Mouse (Mus musculus) CH12.LX (cell line): ENCODE measurements at regions not wholly inside any gene's neighbourhood (a gene's known extent, or its start where the extent isn't known, plus 50 kb on each side); places are given as distances from the start of the nearest gene placed in this dataset.

Experiments used
- DNase-seq: peaks from one replicate; pipeline ENCODE4 v3.0.0-alpha.2; 2013; ENCODE audit errors: extremely low read depth
- H3K27ac ChIP-seq: 2 replicates; pipeline ENCODE4 v1.5.1; 2012; ENCODE audit warnings: low read depth, mild to moderate bottlenecking, control low read depth, moderate library complexity; ENCODE audit not compliant: insufficient read depth
- H3K27me3 ChIP-seq: replicated peaks from 2 replicates; pipeline ENCODE3; 2012; ENCODE audit warnings: inconsistent platforms
- H3K36me3 ChIP-seq, 2 experiments: replicated peaks in 1 of 2; 2 replicates each; pipeline versions ENCODE3 to v1.6.1; 2012; ENCODE audit warnings: inconsistent platforms in 1 of 2, low read length in 1 of 2, mild to moderate bottlenecking in 1 of 2, mixed read lengths in 1 of 2, moderate library complexity in 1 of 2; ENCODE audit not compliant: control insufficient read depth in 1 of 2, insufficient read depth in 1 of 2
- H3K4me1 ChIP-seq, 2 experiments: 2 replicates each; pipeline ENCODE4 v1.6.1; 2012; ENCODE audit warnings: inconsistent platforms in 1 of 2, moderate library complexity in 1 of 2; ENCODE audit not compliant: insufficient read depth in 2 of 2, control insufficient read depth in 1 of 2
- H3K4me2 ChIP-seq: 2 replicates; pipeline ENCODE4 v1.6.1; 2012; ENCODE audit warnings: low read depth, mild to moderate bottlenecking, control low read depth; ENCODE audit not compliant: poor library complexity, insufficient read depth, severe bottlenecking
- H3K4me3 ChIP-seq, 3 experiments: fragments of 150-350 bp in 1 of 3; sonication (generic) in 1 of 3; replicated peaks in 1 of 3; 2 replicates each; pipeline versions ENCODE3 to v1.5.1; 2011 to 2012; ENCODE audit warnings: low read depth in 2 of 3, low read length in 2 of 3, mild to moderate bottlenecking in 2 of 3, moderate library complexity in 2 of 3, control low read depth in 1 of 3, improper control_type of control experiment in 1 of 3, inconsistent platforms in 1 of 3, mixed read lengths in 1 of 3; ENCODE audit not compliant: poor library complexity in 1 of 3
- H3K79me2 ChIP-seq: replicated peaks from 2 replicates; pipeline ENCODE4 v1.6.1; 2012; ENCODE audit warnings: mild to moderate bottlenecking, moderate library complexity; ENCODE audit not compliant: control insufficient read depth, poor library complexity, insufficient read depth, severe bottlenecking; ENCODE audit errors: extremely low read depth
- H3K9ac ChIP-seq: 2 replicates; pipeline ENCODE4 v1.6.1; 2012; ENCODE audit warnings: low read depth, mild to moderate bottlenecking, control low read depth, moderate library complexity; ENCODE audit not compliant: insufficient read depth
- H3K9me3 ChIP-seq: replicated peaks from 2 replicates; pipeline ENCODE3; 2012; ENCODE audit warnings: low read length, inconsistent platforms, mixed read lengths
- CTCF ChIP-seq, 2 experiments: IDR thresholded peaks in 1 of 2; conservative IDR thresholded peaks in 1 of 2; 2 replicates each; pipeline ENCODE4 v1.5.1; 2011 to 2012; ENCODE audit warnings: low read depth in 2 of 2, low read length in 2 of 2, improper control_type of control experiment in 1 of 2, inconsistent platforms in 1 of 2, mild to moderate bottlenecking in 1 of 2, moderate library complexity in 1 of 2
- HCFC1 ChIP-seq: IDR thresholded peaks from 2 replicates; pipeline ENCODE4 v1.6.1; 2012; ENCODE audit warnings: low read depth, mild to moderate bottlenecking, inconsistent platforms, low read length, improper control_type of control experiment
- IRF4 ChIP-seq: IDR thresholded peaks from 2 replicates; pipeline ENCODE4 v1.6.1; 2014; ENCODE audit warnings: low read depth, mild to moderate bottlenecking, inconsistent platforms, low read length, improper control_type of control experiment
- KAT2A ChIP-seq: IDR thresholded peaks from 2 replicates; pipeline ENCODE4 v1.6.1; 2012; ENCODE audit warnings: low read length, improper control_type of control experiment, inconsistent platforms; ENCODE audit not compliant: insufficient replicate concordance
- MAFK ChIP-seq: IDR thresholded peaks from 2 replicates; pipeline ENCODE4 v1.6.1; 2011; ENCODE audit warnings: low read length, improper control_type of control experiment; ENCODE audit not compliant: insufficient replicate concordance
- SIN3A ChIP-seq: IDR thresholded peaks from 2 replicates; pipeline ENCODE4 v1.6.1; 2012; ENCODE audit warnings: low read length, improper control_type of control experiment, inconsistent platforms
- SMC3 ChIP-seq: IDR thresholded peaks from 2 replicates; pipeline ENCODE4 v1.6.1; 2011; ENCODE audit warnings: low read depth, low read length, improper control_type of control experiment
- UBTF ChIP-seq: IDR thresholded peaks from 2 replicates; pipeline ENCODE4 v1.6.1; 2012; ENCODE audit warnings: low read depth, mild to moderate bottlenecking, inconsistent platforms, low read length, improper control_type of control experiment, moderate library complexity
- USF1 ChIP-seq: IDR thresholded peaks from 2 replicates; pipeline ENCODE4 v1.6.1; 2014; ENCODE audit warnings: low read depth, mild to moderate bottlenecking, inconsistent platforms, low read length, improper control_type of control experiment
- dilution Hi-C: fragments of 300-500 bp; cut with MboI; formaldehyde crosslinking; loops from 2 replicates; pipeline ENCODE4 v1.14.3; 2020; ENCODE audit warnings: low sequenced_read_pairs; ENCODE audit not compliant: extremely low pct_unique_long_range_greater_than_20kb, extremely low pct_ligation_motif_present
- in situ Hi-C: fragments of 300-500 bp; cut with MboI; formaldehyde crosslinking; loops from 3 replicates; pipeline ENCODE4 v1.14.3; 2019; ENCODE audit warnings: low sequenced_read_pairs, low pct_ligation_motif_present, low pct_unique_long_range_greater_than_20kb, mixed read lengths

- no peak for DNase-seq
- dilution Hi-C loops = no loop called here
These were observed 320.1 kb upstream of the Mpdz start for GRCm38 (mm10) chr4:81762592-81763229.

GRCm38 (mm10) chr4:81757905-81758304 is 315.3 kb upstream of the Mpdz start:
- no peak overlapping the region for H3K27ac ChIP-seq
- H3K9ac ChIP-seq = no peak overlapping the region
- H3K27me3 ChIP-seq = no peaks in the 10 kb centered on the region
- H3K4me1 ChIP-seq = peaks cover 0 to 5% of the 10 kb centered on the region in 2 experiments; a peak in 1 of 4 replicates
- DNase-seq = no peak
- no peak overlapping the region for H3K4me2 ChIP-seq
- H3K79me2 ChIP-seq = no peaks in the 10 kb centered on the region
- TF ChIP-seq CTCF (conservative IDR thresholded peaks at IDR 0.05 in 1 of 2, IDR thresholded peaks at IDR 0.05 in 1 of 2; ENCODE audit: low read depth in 2 of 2, low read length in 2 of 2) (0 out of 4 replicates have a peak, but pooled peaks of 1 of the 2 experiments have one; percentile 7), KAT2A (no peak)
- no peaks in the 10 kb centered on the region for H3K9me3 ChIP-seq
- dilution Hi-C loops (no loop called here), in situ Hi-C loops (no loop called here)
- H3K4me3 ChIP-seq = no peak overlapping the region
- no peaks in the 10 kb centered on the region for H3K36me3 ChIP-seq

More at GRCm38 (mm10) chr4:81762592-81763229, 320.1 kb upstream of the Mpdz start:
- Histone ChIP-seq H3K4me1 (peaks cover 0 to 6% of the 10 kb centered on the region in 2 experiments; a peak in 1 of 4 replicates), H3K9ac (no peak overlapping the region), H3K79me2 (no peaks in the 10 kb centered on the region), H3K9me3 (no peaks in the 10 kb centered on the region), H3K4me2 (no peak overlapping the region), H3K36me3 (no peaks in the 10 kb centered on the region), H3K27me3 (no peaks in the 10 kb centered on the region), H3K4me3 (no peak overlapping the region), H3K27ac (no peak overlapping the region)
- in situ Hi-C loops = no loop called here
- TF ChIP-seq IRF4 (no peak), UBTF (no peak), USF1 (no peak), HCFC1 (no peak), SMC3 (no peak)

GRCm38 (mm10) chr4:81744629-81745509 is 302.3 kb upstream of the Mpdz start:
- Histone ChIP-seq H3K9me3 (no peaks in the 10 kb centered on the region), H3K4me3 (no peak overlapping the region), H3K9ac (no peak overlapping the region), H3K4me2 (peak overlapping the region; percentile 7; the same call in 1 of the 2 replicates), H3K27me3 (no peaks in the 10 kb centered on the region), H3K27ac (no peak overlapping the region), H3K79me2 (no peaks in the 10 kb centered on the region), H3K36me3 (no peaks in the 10 kb centered on the region), H3K4me1 (peaks cover 5 to 31% of the 10 kb centered on the region in 2 experiments)
- dilution Hi-C loops (no loop called here), in situ Hi-C loops (no loop called here)
- no peak for DNase-seq
- TF ChIP-seq MAFK (peak; percentile 88), SIN3A (no peak)
